Mouse (Mus musculus) intestine, embryonic 14.5 days (tissue): ENCODE results near the gene Mbip. TPM values are rescaled to one million over a fixed set of nuclear protein-coding genes. Genes with fewer than 3 reads are reported as not detected.

Experiments
- ATAC-seq: fragments of 200-750 bp; cut with Nextera tagmentation; replicated peaks from 2 replicates; pipeline ENCODE4 v1.8.0; 2017; ENCODE audit warnings: low read depth, moderate number of reproducible peaks, moderate TSS enrichment, moderate library complexity; ENCODE audit not compliant: low FRiP score, low TSS enrichment
- DNase-seq: peaks from one replicate; pipeline ENCODE4 v3.0.0-alpha.2; 2018; ENCODE audit warnings: low spot score
- H3K27ac ChIP-seq: fragments of 300-500 bp; sonication (generic); 2 replicates; pipeline ENCODE4 v1.5.1; 2014; ENCODE audit warnings: low read depth, mild to moderate bottlenecking, control low read depth
- H3K27me3 ChIP-seq: fragments of 300-500 bp; sonication (generic); replicated peaks from 2 replicates; pipeline ENCODE4 v1.6.1; 2014; ENCODE audit warnings: low read length, control low read depth; ENCODE audit not compliant: control insufficient read depth, insufficient read depth
- H3K36me3 ChIP-seq: fragments of 300-500 bp; sonication (generic); 2 replicates; pipeline ENCODE4 v1.6.1; 2014; ENCODE audit warnings: low read length, control low read depth; ENCODE audit not compliant: control insufficient read depth, insufficient read depth
- H3K4me1 ChIP-seq: fragments of 300-500 bp; sonication (generic); replicated peaks from 2 replicates; pipeline ENCODE4 v1.6.1; 2014; ENCODE audit warnings: low read length, control low read depth, mixed read lengths; ENCODE audit not compliant: control insufficient read depth, insufficient read depth
- H3K4me2 ChIP-seq: fragments of 300-500 bp; sonication (generic); 2 replicates; pipeline ENCODE4 v1.6.1; 2014; ENCODE audit warnings: low read length
- H3K4me3 ChIP-seq: fragments of 300-500 bp; sonication (generic); 2 replicates; pipeline ENCODE4 v1.5.1; 2014; ENCODE audit warnings: low read depth, low read length, control low read depth, mixed read lengths
- H3K9ac ChIP-seq: fragments of 300-500 bp; sonication (generic); 2 replicates; pipeline ENCODE4 v1.6.1; 2014; ENCODE audit warnings: mild to moderate bottlenecking, low read length
- H3K9me3 ChIP-seq: fragments of 300-500 bp; sonication (generic); 2 replicates; pipeline ENCODE4 v1.6.1; 2016; ENCODE audit warnings: low read length, control low read depth; ENCODE audit not compliant: control insufficient read depth
- WGBS: fragments of 180-500 bp; shearing (Covaris S2); extraction: QIAGEN DNeasy Blood & Tissue Kit; methylation state at CpG from one replicate; pipeline ENCODE4 v1.1.7; 2014; 5-methylcytosine and 5-hydroxymethylcytosine counted together
- polyA plus RNA-seq: library from polyadenylated mRNA; unstranded; fragments of >200 nt; fragmentation: Nextera tagmentation; extraction: Ambion mirVana; gene quantifications from 2 replicates; pipeline ENCODE4 v1.2.1, GENCODE M21; 2014

The Mbip gene
- polyA plus RNA-seq, 1 experiment from 2014 or later = 29.4 TPM

GRCm38 (mm10) chr12:56297921-56298830 is 47.5 kb downstream of the Mbip start:
- Histone ChIP-seq H3K4me2 (no peak overlapping the region), H3K9me3 (no peaks in the 10 kb centered on the region), H3K36me3 (no peaks in the 10 kb centered on the region), H3K4me1 (no peaks in the 10 kb centered on the region; the same call in 1 of the 2 replicates), H3K9ac (no peak overlapping the region), H3K27ac (no peak overlapping the region), H3K27me3 (no peaks in the 10 kb centered on the region), H3K4me3 (no peak overlapping the region)
- DNase-seq (no peak), ATAC-seq (no peak)
- WGBS = 20% methylated on average over 21 of the region's 21 CpGs

- DNase-seq = no peak
- no peak overlapping the region for H3K9ac ChIP-seq
- H3K4me3 ChIP-seq = no peak overlapping the region
- ATAC-seq = no peak
- no peaks in the 10 kb centered on the region for H3K36me3 ChIP-seq
- no peaks in the 10 kb centered on the region; the same call in 1 of the 2 replicates for H3K4me1 ChIP-seq
- no peak overlapping the region for H3K4me2 ChIP-seq
- no peaks in the 10 kb centered on the region for H3K9me3 ChIP-seq
- WGBS = 84% methylated on average over 5 of the region's 5 CpGs
- H3K27ac ChIP-seq = no peak overlapping the region
- H3K27me3 ChIP-seq = no peaks in the 10 kb centered on the region
Observed at GRCm38 (mm10) chr12:56297099-56297498, 48.6 kb downstream of the Mbip start.

- no peak overlapping the region for H3K4me2 ChIP-seq
- 45% methylated on average over 6 of the region's 6 CpGs for WGBS
- H3K9ac ChIP-seq = no peak overlapping the region
- DNase-seq (no peak), ATAC-seq (no peak)
- H3K27ac ChIP-seq = no peak overlapping the region
- no peak overlapping the region for H3K4me3 ChIP-seq
- H3K4me1 ChIP-seq = no peaks in the 10 kb centered on the region; the same call in 1 of the 2 replicates
- H3K27me3 ChIP-seq = no peaks in the 10 kb centered on the region
- H3K9me3 ChIP-seq = no peaks in the 10 kb centered on the region
- no peaks in the 10 kb centered on the region for H3K36me3 ChIP-seq
Observed at GRCm38 (mm10) chr12:56296524-56296923, 49.2 kb downstream of the Mbip start.

- Histone ChIP-seq H3K4me3 (no peak overlapping the region), H3K27me3 (no peaks in the 10 kb centered on the region), H3K36me3 (no peaks in the 10 kb centered on the region), H3K9me3 (no peaks in the 10 kb centered on the region), H3K9ac (no peak overlapping the region), H3K4me2 (no peak overlapping the region), H3K27ac (no peak overlapping the region), H3K4me1 (no peaks in the 10 kb centered on the region; the same call in 1 of the 2 replicates)
- WGBS = 77% methylated on average over 3 of the region's 3 CpGs
- DNase-seq (no peak), ATAC-seq (no peak)
Observed at GRCm38 (mm10) chr12:56295160-56295559, 50.5 kb downstream of the Mbip start.

GRCm38 (mm10) chr12:56288548-56288947 is 57.1 kb downstream of the Mbip start:
- H3K9me3 ChIP-seq = no peaks in the 10 kb centered on the region
- no peak overlapping the region for H3K4me3 ChIP-seq
- 61% methylated on average over 3 of the region's 3 CpGs for WGBS
- H3K27me3 ChIP-seq = no peaks in the 10 kb centered on the region
- DNase-seq (no peak), ATAC-seq (no peak)
- no peak overlapping the region for H3K9ac ChIP-seq
- no peaks in the 10 kb centered on the region for H3K36me3 ChIP-seq
- H3K27ac ChIP-seq = no peak overlapping the region
- no peaks in the 10 kb centered on the region for H3K4me1 ChIP-seq
- H3K4me2 ChIP-seq = no peak overlapping the region

GRCm38 (mm10) chr12:56286828-56287227 is 58.9 kb downstream of the Mbip start:
- Histone ChIP-seq H3K9me3 (no peaks in the 10 kb centered on the region), H3K4me3 (no peak overlapping the region), H3K36me3 (no peaks in the 10 kb centered on the region), H3K9ac (no peak overlapping the region), H3K27ac (no peak overlapping the region), H3K27me3 (no peaks in the 10 kb centered on the region), H3K4me2 (no peak overlapping the region), H3K4me1 (no peaks in the 10 kb centered on the region)
- WGBS = 97% methylated on average over 14 of the region's 14 CpGs
- ATAC-seq (no peak), DNase-seq (no peak)

- 70% methylated on average over 2 of the region's 2 CpGs for WGBS
- H3K9ac ChIP-seq = no peak overlapping the region
- no peaks in the 10 kb centered on the region for H3K27me3 ChIP-seq
- H3K4me1 ChIP-seq = no peaks in the 10 kb centered on the region
- no peaks in the 10 kb centered on the region for H3K9me3 ChIP-seq
- ATAC-seq (no peak), DNase-seq (no peak)
- no peak overlapping the region for H3K4me3 ChIP-seq
- no peak overlapping the region for H3K27ac ChIP-seq
- no peak overlapping the region for H3K4me2 ChIP-seq
- H3K36me3 ChIP-seq = no peaks in the 10 kb centered on the region
Observed at GRCm38 (mm10) chr12:56284210-56284609, 61.5 kb downstream of the Mbip start.

- WGBS = 77% methylated on average over 3 of the region's 3 CpGs
- Histone ChIP-seq H3K27ac (no peak overlapping the region), H3K4me2 (no peak overlapping the region), H3K4me3 (no peak overlapping the region), H3K36me3 (no peaks in the 10 kb centered on the region), H3K4me1 (no peaks in the 10 kb centered on the region), H3K27me3 (no peaks in the 10 kb centered on the region), H3K9ac (no peak overlapping the region), H3K9me3 (no peaks in the 10 kb centered on the region)
- no peak for DNase-seq
- no peak for ATAC-seq
Observed at GRCm38 (mm10) chr12:56281649-56282048, 64.0 kb downstream of the Mbip start.
